Mouse (Mus musculus) heart, embryonic 11.5 days (tissue): ENCODE data around the gene Olfr1065. TPM values are rescaled to one million over a fixed set of nuclear protein-coding genes. Genes with fewer than 3 reads are reported as not detected.

Source experiments
- ATAC-seq: fragments of 200-750 bp; cut with Nextera tagmentation; replicated peaks from 2 replicates; pipeline ENCODE4 v1.8.0; 2017; ENCODE audit warnings: moderate library complexity; ENCODE audit not compliant: insufficient number of reproducible peaks, low FRiP score, low TSS enrichment
- H3K27ac ChIP-seq: fragments of 300-500 bp; sonication (generic); 2 replicates; pipeline ENCODE4 v1.5.1; 2014; ENCODE audit warnings: mild to moderate bottlenecking, low read depth, low read length
- H3K27me3 ChIP-seq: fragments of 300-500 bp; sonication (generic); 2 replicates; pipeline ENCODE4 v1.6.1; 2014; ENCODE audit warnings: mild to moderate bottlenecking, low read length, mixed read lengths; ENCODE audit not compliant: control insufficient read depth, insufficient read depth
- H3K36me3 ChIP-seq: fragments of 300-500 bp; sonication (generic); 2 replicates; pipeline ENCODE4 v1.6.1; 2014; ENCODE audit warnings: mild to moderate bottlenecking, low read length, moderate library complexity, mixed read lengths; ENCODE audit not compliant: control insufficient read depth, insufficient read depth
- H3K4me1 ChIP-seq: fragments of 300-500 bp; sonication (generic); 2 replicates; pipeline ENCODE4 v1.6.1; 2014; ENCODE audit warnings: low read length; ENCODE audit not compliant: control insufficient read depth, insufficient read depth
- H3K4me2 ChIP-seq: fragments of 300-500 bp; sonication (generic); 2 replicates; pipeline ENCODE4 v1.6.1; 2014; ENCODE audit warnings: mild to moderate bottlenecking, moderate library complexity
- H3K4me3 ChIP-seq: fragments of 300-500 bp; sonication (generic); 2 replicates; pipeline ENCODE4 v1.5.1; 2014; ENCODE audit warnings: low read depth, low read length
- H3K9ac ChIP-seq: fragments of 300-500 bp; sonication (generic); 2 replicates; pipeline ENCODE4 v1.6.1; 2014; ENCODE audit warnings: mild to moderate bottlenecking, low read depth, low read length, moderate library complexity
- H3K9me3 ChIP-seq: fragments of 300-500 bp; sonication (generic); replicated peaks from 2 replicates; pipeline ENCODE4 v1.6.1; 2016; ENCODE audit warnings: low read length; ENCODE audit not compliant: control insufficient read depth
- WGBS: fragments of 180-500 bp; shearing (Covaris S2); extraction: QIAGEN DNeasy Blood & Tissue Kit; methylation state at CpG from one replicate; pipeline ENCODE4 v1.1.7; 2014; ENCODE audit not compliant: insufficient replicate concordance; 5-methylcytosine and 5-hydroxymethylcytosine counted together
- polyA plus RNA-seq: library from polyadenylated mRNA; unstranded; fragments of >200 nt; fragmentation: Nextera tagmentation; extraction: Ambion mirVana; gene quantifications from 2 replicates; pipeline ENCODE4 v1.2.1, GENCODE M21; 2014

Gene Olfr1065
- polyA plus RNA-seq, 1 experiment from 2014 or later: not detected

DNA sequence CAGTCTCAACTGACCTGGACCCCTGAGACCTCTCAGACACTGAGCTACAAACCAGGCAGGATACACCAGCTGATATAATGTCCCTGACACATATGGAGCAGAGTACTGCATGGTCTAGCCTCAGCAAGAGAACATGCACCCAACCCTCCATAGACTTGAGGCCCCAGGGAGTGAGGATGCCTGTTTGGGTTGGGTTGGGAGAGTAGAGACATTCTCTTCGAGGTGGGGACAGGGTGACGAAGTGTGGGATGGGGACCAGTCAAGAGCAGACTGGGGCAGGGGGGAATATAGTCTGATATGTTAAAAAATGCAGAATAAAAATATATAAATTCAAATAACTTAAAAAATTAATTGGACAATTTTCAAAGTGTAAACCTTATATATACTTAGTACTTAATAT lies 55.3 kb downstream of the Olfr1065 start:
- WGBS: 77% methylated on average over 2 of the region's 2 CpGs
- Histone ChIP-seq H3K4me3 (no peak overlapping the region), H3K4me2 (no peak overlapping the region), H3K9ac (no peak overlapping the region), H3K9me3 (no peaks in the 10 kb centered on the region), H3K4me1 (no peaks in the 10 kb centered on the region), H3K27me3 (no peaks in the 10 kb centered on the region), H3K27ac (no peak overlapping the region), H3K36me3 (no peaks in the 10 kb centered on the region)
- ATAC-seq: no peak

Other genes with a start within 250 kb of the Olfr1065 start
- gene Olfr1045, start 247.6 kb downstream of the Olfr1065 start, polyA plus RNA-seq: not detected in 2 replicates
- gene Olfr1046, start 231.3 kb downstream of the Olfr1065 start, polyA plus RNA-seq: not detected in 2 replicates
- gene Olfr1047, start 219.2 kb downstream of the Olfr1065 start, polyA plus RNA-seq: not detected in 2 replicates
- gene Olfr1048, start 210.3 kb downstream of the Olfr1065 start, polyA plus RNA-seq: not detected in 2 replicates
- gene Olfr1049, start 192.3 kb downstream of the Olfr1065 start, polyA plus RNA-seq: not detected in 2 replicates
- gene Olfr1051, start 171.5 kb downstream of the Olfr1065 start, polyA plus RNA-seq: not detected in 2 replicates
- not detected in 2 replicates for gene Olfr1052, start 158.1 kb downstream of the Olfr1065 start, polyA plus RNA-seq
- not detected in 2 replicates for gene Olfr1053, start 135.3 kb downstream of the Olfr1065 start, polyA plus RNA-seq
- not detected in 2 replicates for gene Olfr1054, start 115.2 kb downstream of the Olfr1065 start, polyA plus RNA-seq
- not detected in 2 replicates for gene Olfr1055, start 100.3 kb downstream of the Olfr1065 start, polyA plus RNA-seq
- not detected in 2 replicates for gene Olfr1056, start 88.1 kb downstream of the Olfr1065 start, polyA plus RNA-seq
- gene Olfr1057, start 72.2 kb downstream of the Olfr1065 start, polyA plus RNA-seq: not detected in 2 replicates
- not detected in 2 replicates for gene Olfr1058, start 62.0 kb downstream of the Olfr1065 start, polyA plus RNA-seq
- gene Olfr1061, start 36.5 kb downstream of the Olfr1065 start, polyA plus RNA-seq: not detected in 2 replicates
- gene Olfr1062, start 23.8 kb downstream of the Olfr1065 start, polyA plus RNA-seq: not detected in 2 replicates
- not detected in 2 replicates for gene Olfr1066, start 5.7 kb upstream of the Olfr1065 start, polyA plus RNA-seq
- gene Olfr228, start 36.8 kb upstream of the Olfr1065 start, polyA plus RNA-seq: not detected in 2 replicates
- gene Olfr1076, start 57.9 kb upstream of the Olfr1065 start, polyA plus RNA-seq: not detected in 2 replicates
- gene Olfr1079, start 91.9 kb upstream of the Olfr1065 start, polyA plus RNA-seq: not detected in 2 replicates
- gene Olfr1080, start 107.6 kb upstream of the Olfr1065 start, polyA plus RNA-seq: not detected in 2 replicates
- gene Olfr1082, start 148.4 kb upstream of the Olfr1065 start, polyA plus RNA-seq: not detected in 2 replicates
- not detected in 2 replicates for gene Olfr1084, start 189.1 kb upstream of the Olfr1065 start, polyA plus RNA-seq
- not detected in 2 replicates for gene Olfr1085, start 211.4 kb upstream of the Olfr1065 start, polyA plus RNA-seq
- not detected in 2 replicates for gene Olfr1086, start 229.5 kb upstream of the Olfr1065 start, polyA plus RNA-seq
- gene Olfr1087, start 247.8 kb upstream of the Olfr1065 start, polyA plus RNA-seq: not detected in 2 replicates